Mouse (Mus musculus) spleen, postnatal 36 days (tissue): Measurements from ENCODE around the gene Jmjd4.

Experiments used
- DNase-seq, 2 experiments: peaks; one replicate each; pipeline ENCODE4 v3.0.0; 2022; ENCODE audit warnings: low spot score in 2 of 2, mixed read lengths in 1 of 2

Jmjd4 gene

GRCm38 (mm10) chr11:59471413-59472325 lies 21.8 kb downstream of the Jmjd4 start:
- DNase-seq = no peak

- DNase-seq = peak; percentile 84 to 88
Observed at GRCm38 (mm10) chr11:59472326-59472677, 22.5 kb downstream of the Jmjd4 start, which contains the start of gene Zfp867. Zfp867 (minus strand) TSS chr11:59472474.

- no peak for DNase-seq
Observed at GRCm38 (mm10) chr11:59477240-59477639, 27.4 kb downstream of the Jmjd4 start.

GRCm38 (mm10) chr11:59483212-59483611 lies 33.4 kb downstream of the Jmjd4 start:
- no peak for DNase-seq

- DNase-seq = no peak
Observed at GRCm38 (mm10) chr11:59485641-59486040, 35.8 kb downstream of the Jmjd4 start.

- no peak for DNase-seq
Observed at GRCm38 (mm10) chr11:59486222-59486621, 36.4 kb downstream of the Jmjd4 start.

GRCm38 (mm10) chr11:59496672-59497310 lies 46.9 kb downstream of the Jmjd4 start:
- no peak for DNase-seq

GRCm38 (mm10) chr11:59497747-59498146 lies 47.9 kb downstream of the Jmjd4 start:
- no peak for DNase-seq

GRCm38 (mm10) chr11:59501978-59502700 lies 52.3 kb downstream of the Jmjd4 start:
- peak in 1 of 2 experiments; percentile 20 for DNase-seq

GRCm38 (mm10) chr11:59505351-59505838 lies 55.5 kb downstream of the Jmjd4 start:
- DNase-seq = peak; percentile 58 to 72

GRCm38 (mm10) chr11:59505839-59506712 lies 56.2 kb downstream of the Jmjd4 start:
- DNase-seq = peak; percentile 75 to 76

- no peak for DNase-seq
Observed at GRCm38 (mm10) chr11:59506713-59507074, 56.8 kb downstream of the Jmjd4 start.
